Comparison of ENCODE assay signal across 25 mouse cellular contexts in genomic region chr7:34774947-34775346, GRCm38 (mm10). TPM values are rescaled to one million over a fixed set of nuclear protein-coding genes. Genes with fewer than 3 reads are reported as not detected.
DNase-seq lines count a peak whose midpoint lies in the region; ATAC-seq and TF ChIP-seq lines count a peak whose summit lies in the region.
"Had no signal": no experiment of that assay in that cellular context is flagged by ENCODE, and none has a peak within 500 bp of the region (broad histone marks: within the 10 kb centered on the region; RNA-seq: fewer than 3 reads in every experiment).

No protein-coding gene starts in this region.

- H3K36me3 ChIP-seq in forebrain, embryonic 12.5 days (replicated peaks): no peaks in the 10 kb centered on the region
- no peaks in the 10 kb centered on the region for H3K36me3 ChIP-seq in forebrain, embryonic 11.5 days (ENCODE audit: control insufficient read depth, insufficient read depth, low read length)
- H3K36me3 ChIP-seq in kidney, embryonic 15.5 days: no peaks in the 10 kb centered on the region
- H3K36me3 ChIP-seq in E14TG2a.4 (ENCODE audit: insufficient read depth, low read length): no peaks in the 10 kb centered on the region
- no peaks in the 10 kb centered on the region for H3K36me3 ChIP-seq in forebrain, postnatal 0 days (ENCODE audit: insufficient read depth)
- H3K36me3 ChIP-seq in liver, embryonic 12.5 days: no peaks in the 10 kb centered on the region
- H3K36me3 ChIP-seq: heart, embryonic 13.5 days; liver, embryonic 15.5 days; lung, embryonic 15.5 days; midbrain, embryonic 15.5 days had no signal

- no peak for TF ChIP-seq CTCF in E14TG2a.4 (conservative IDR thresholded peaks at IDR 0.05; ENCODE audit: low read length)
- TF ChIP-seq CTCF in forebrain, postnatal 0 days (IDR thresholded peaks at IDR 0.05; ENCODE audit: low read depth): no peak

- H3K9me3 ChIP-seq in forebrain, embryonic 12.5 days: no peaks in the 10 kb centered on the region
- H3K9me3 ChIP-seq in forebrain, embryonic 11.5 days (ENCODE audit: control insufficient read depth, low read length): no peaks in the 10 kb centered on the region
- no peaks in the 10 kb centered on the region for H3K9me3 ChIP-seq in kidney, embryonic 15.5 days (replicated peaks)
- H3K9me3 ChIP-seq in E14TG2a.4 (ENCODE audit: low read length): no peaks in the 10 kb centered on the region
- no peaks in the 10 kb centered on the region for H3K9me3 ChIP-seq in forebrain, postnatal 0 days (ENCODE audit: low read length)
- H3K9me3 ChIP-seq in liver, embryonic 12.5 days (replicated peaks): no peaks in the 10 kb centered on the region
- H3K9me3 ChIP-seq: heart, embryonic 13.5 days; liver, embryonic 15.5 days; lung, embryonic 15.5 days; midbrain, embryonic 15.5 days had no signal

- H3K27ac ChIP-seq in forebrain, embryonic 12.5 days: 0 out of 2 replicates have a peak overlapping the region, but pooled peaks have one; percentile 84
- H3K27ac ChIP-seq in forebrain, embryonic 11.5 days (ENCODE audit: low read depth, low read length): no peak overlapping the region
- no peak overlapping the region for H3K27ac ChIP-seq in kidney, embryonic 15.5 days
- H3K27ac ChIP-seq in forebrain, postnatal 0 days (ENCODE audit: low read depth, low read length): no peak overlapping the region
- no peak overlapping the region for H3K27ac ChIP-seq in liver, embryonic 12.5 days
- H3K27ac ChIP-seq: heart, adult 2 months; heart, embryonic 13.5 days; liver, embryonic 15.5 days; lung, embryonic 15.5 days; stomach, postnatal 0 days had no signal

- no peak overlapping the region for H3K9ac ChIP-seq in forebrain, embryonic 12.5 days
- no peak overlapping the region for H3K9ac ChIP-seq in forebrain, embryonic 11.5 days (ENCODE audit: low read length)
- H3K9ac ChIP-seq in kidney, embryonic 15.5 days: no peak overlapping the region
- H3K9ac ChIP-seq in forebrain, postnatal 0 days: no peak overlapping the region
- H3K9ac ChIP-seq in liver, embryonic 12.5 days: no peak overlapping the region
- H3K9ac ChIP-seq: liver, embryonic 15.5 days; lung, embryonic 15.5 days; midbrain, embryonic 15.5 days had no signal

- peaks cover 44% of the 10 kb centered on the region for H3K4me1 ChIP-seq in forebrain, embryonic 12.5 days
- H3K4me1 ChIP-seq in forebrain, embryonic 11.5 days (replicated peaks; ENCODE audit: control insufficient read depth, insufficient read depth, low read length): peaks cover 12% of the 10 kb centered on the region; the same call in 1 of the 2 replicates
- peaks cover 23% of the 10 kb centered on the region for H3K4me1 ChIP-seq in kidney, embryonic 15.5 days
- peaks cover 30% of the 10 kb centered on the region for H3K4me1 ChIP-seq in E14TG2a.4 (replicated peaks; ENCODE audit: low read depth, low read length)
- peaks cover 6% of the 10 kb centered on the region; the same call in 1 of the 2 replicates for H3K4me1 ChIP-seq in forebrain, postnatal 0 days (ENCODE audit: insufficient read depth)
- H3K4me1 ChIP-seq in liver, embryonic 12.5 days: no peaks in the 10 kb centered on the region
- H3K4me1 ChIP-seq: liver, embryonic 15.5 days; lung, embryonic 15.5 days; megakaryocyte, embryonic 14.5 days had no signal

- no peak for ATAC-seq in forebrain, embryonic 12.5 days (ENCODE audit: low FRiP score)
- no peak for ATAC-seq in forebrain, embryonic 11.5 days (replicated peaks; ENCODE audit: low FRiP score)
- ATAC-seq in kidney, embryonic 15.5 days (replicated peaks; ENCODE audit: low FRiP score): peak; percentile 58; the same call in 1 of the 2 replicates
- peak; percentile 28; the same call in 1 of the 2 replicates for ATAC-seq in forebrain, postnatal 0 days
- no peak for ATAC-seq in liver, embryonic 12.5 days
- ATAC-seq: CD4-positive, CD25-positive, alpha-beta regulatory T cell, adult 4 months; midbrain, embryonic 15.5 days had no signal

- H3K4me2 ChIP-seq in forebrain, embryonic 12.5 days: peak overlapping the region; percentile 19; the same call in 1 of the 2 replicates
- H3K4me2 ChIP-seq in forebrain, embryonic 11.5 days (ENCODE audit: low read depth, low read length, severe bottlenecking): no peak overlapping the region
- no peak overlapping the region for H3K4me2 ChIP-seq in kidney, embryonic 15.5 days
- H3K4me2 ChIP-seq in forebrain, postnatal 0 days (ENCODE audit: low read depth): no peak overlapping the region
- H3K4me2 ChIP-seq in liver, embryonic 12.5 days: no peak overlapping the region
- H3K4me2 ChIP-seq: liver, embryonic 15.5 days; lung, embryonic 15.5 days had no signal

- H3K4me3 ChIP-seq in forebrain, embryonic 12.5 days (replicated peaks): no peak overlapping the region
- H3K4me3 ChIP-seq in forebrain, embryonic 11.5 days (ENCODE audit: low read depth, low read length): no peak overlapping the region
- no peak overlapping the region for H3K4me3 ChIP-seq in kidney, embryonic 15.5 days (replicated peaks)
- peak overlapping the region; percentile 45 for H3K4me3 ChIP-seq in E14TG2a.4 (replicated peaks; ENCODE audit: low read length)
- H3K4me3 ChIP-seq in forebrain, postnatal 0 days (ENCODE audit: low read depth, low read length): no peak overlapping the region
- H3K4me3 ChIP-seq in liver, embryonic 12.5 days: no peak overlapping the region
- H3K4me3 ChIP-seq: heart, adult 2 months; heart, embryonic 13.5 days; liver, embryonic 15.5 days; lung, embryonic 15.5 days; megakaryocyte, embryonic 14.5 days; midbrain, embryonic 15.5 days had no signal

- H3K27me3 ChIP-seq in forebrain, embryonic 12.5 days: 0 out of 2 replicates have a peak, but pooled peaks cover 5% of the 10 kb centered on the region
- no peaks in the 10 kb centered on the region for H3K27me3 ChIP-seq in forebrain, embryonic 11.5 days (ENCODE audit: control insufficient read depth, insufficient read depth, low read length)
- H3K27me3 ChIP-seq in kidney, embryonic 15.5 days: no peaks in the 10 kb centered on the region
- peaks cover 18% of the 10 kb centered on the region for H3K27me3 ChIP-seq in E14TG2a.4 (ENCODE audit: insufficient read depth, low read length)
- H3K27me3 ChIP-seq in forebrain, postnatal 0 days (ENCODE audit: insufficient read depth, low read length): no peaks in the 10 kb centered on the region
- H3K27me3 ChIP-seq in liver, embryonic 12.5 days (replicated peaks): no peaks in the 10 kb centered on the region
- H3K27me3 ChIP-seq: liver, embryonic 15.5 days; megakaryocyte, embryonic 14.5 days; midbrain, embryonic 15.5 days had no signal

- no peak for DNase-seq in forebrain, embryonic 11.5 days (ENCODE audit: low spot score)
- DNase-seq in kidney, adult 9 months: no peak
- DNase-seq in forebrain, postnatal 0 days: no peak
- DNase-seq in yolk sac, embryonic 10.5 days (ENCODE audit: low spot score): no peak
- DNase-seq: adrenal gland, postnatal 10 days; cerebellum, adult 18-20 months; cerebellum, postnatal 14 days; gastrocnemius, postnatal 36 days; heart, adult 2 months; kidney, adult 2 months; kidney, postnatal 14 days; lung, postnatal 36 days; right cerebral cortex, postnatal 14 days had no signal

- 83% methylated on average over 4 of the region's 4 CpGs for WGBS in forebrain, embryonic 12.5 days
- WGBS in forebrain, embryonic 11.5 days: 80% methylated on average over 4 of the region's 4 CpGs
- 75% methylated on average over 4 of the region's 4 CpGs for WGBS in kidney, embryonic 15.5 days
- WGBS in forebrain, postnatal 0 days: 67% methylated on average over 4 of the region's 4 CpGs
- WGBS in liver, embryonic 12.5 days (ENCODE audit: insufficient replicate concordance): 52% methylated on average over 4 of the region's 4 CpGs

RNA-seq across cellular contexts. Expression of gene Chst8, which starts 37.6 kb away (rescaled TPM):
- 13.5 and 15.9 TPM in 2 replicates for polyA plus RNA-seq in forebrain, embryonic 12.5 days (2016; fragmentation: Nextera tagmentation; extraction: Ambion mirVana)
- 11.4 and 12.0 TPM in 2 replicates for polyA plus RNA-seq in forebrain, embryonic 11.5 days (2014; fragmentation: Nextera tagmentation; extraction: Ambion mirVana)
- polyA plus RNA-seq in kidney, embryonic 15.5 days (2015; fragmentation: Nextera tagmentation; extraction: Ambion mirVana): 11.1 and 13.0 TPM in 2 replicates
- total RNA-seq in forebrain, postnatal 0 days (2014; rRNA removed): 17.6 and 22.2 TPM in 2 replicates
- polyA plus RNA-seq in forebrain, postnatal 0 days (2015; fragmentation: Nextera tagmentation; extraction: Ambion mirVana): 10.8 and 14.2 TPM in 2 replicates
- polyA plus RNA-seq in liver, embryonic 12.5 days (2016; fragmentation: Nextera tagmentation; extraction: Ambion mirVana): 1.2 and 1.3 TPM in 2 replicates
- total RNA-seq: MEL had no signal

Comparison
In these comparisons a context has a peak if more than half of its experiments do, and no peak if none do; other contexts are left out.
1. ATAC-seq: peak in kidney, embryonic 15.5 days (single experiment) and forebrain, postnatal 0 days (single experiment); none in forebrain, embryonic 12.5 days (single experiment), forebrain, embryonic 11.5 days (single experiment) and liver, embryonic 12.5 days (single experiment).